Mouse (Mus musculus): Measurements from ENCODE around the gene Ddah1. TPM values are rescaled to one million over a fixed set of nuclear protein-coding genes. Genes with fewer than 3 reads are reported as not detected.

Ddah1 gene
- 10 to 100 TPM; 10.6 to 13.6 TPM for total RNA-seq (2021)

GRCm38 (mm10) chr3:145758561-145759378 lies at the start of gene Ddah1:
Ddah1 (plus strand) TSS chr3:145758675.
- DNase-seq = peak; percentile 69 to 78
- intact Hi-C loops (cut with DNase I) = loop anchor here (5.0 kb wide), 2 partner anchors 59 to 139 kb away; no protein-coding TSS in a partner anchor

GRCm38 (mm10) chr3:145715923-145716322 lies 42.6 kb upstream of the Ddah1 start:
- intact Hi-C loops (cut with DNase I) = no loop called here
- DNase-seq = no peak

- intact Hi-C loops (cut with DNase I) = no loop called here
- peak in 1 of 2 experiments; percentile 18 for DNase-seq
Measured at GRCm38 (mm10) chr3:145719660-145720059, 38.8 kb upstream of the Ddah1 start.

- DNase-seq = no peak
- intact Hi-C loops (cut with DNase I) = loop anchor here (2.0 kb wide), 1 partner anchor 180 kb away; no protein-coding TSS in a partner anchor
Measured at GRCm38 (mm10) chr3:145725078-145725477, 33.4 kb upstream of the Ddah1 start.

- no peak for DNase-seq
- intact Hi-C loops (cut with DNase I) = loop anchor here (2.0 kb wide), 2 partner anchors 80 to 146 kb away; partner anchors contain the start of gene Ccn1
Measured at GRCm38 (mm10) chr3:145728336-145728735, 30.1 kb upstream of the Ddah1 start.

GRCm38 (mm10) chr3:145729531-145729930 lies 28.9 kb upstream of the Ddah1 start:
- peak; percentile 57 for DNase-seq
- intact Hi-C loops (cut with DNase I) = loop anchor here (2.0 kb wide), 2 partner anchors 81 to 147 kb away; partner anchors contain the start of gene Ccn1

- intact Hi-C loops (cut with DNase I) = no loop called here
- peak; percentile 18 to 20 for DNase-seq
Measured at GRCm38 (mm10) chr3:145730092-145730491, 28.4 kb upstream of the Ddah1 start.

GRCm38 (mm10) chr3:145734857-145735256 lies 23.6 kb upstream of the Ddah1 start:
- DNase-seq = no peak
- intact Hi-C loops (cut with DNase I) = no loop called here

- no peak for DNase-seq
- intact Hi-C loops (cut with DNase I) = no loop called here
Measured at GRCm38 (mm10) chr3:145736562-145736961, 21.9 kb upstream of the Ddah1 start.

- intact Hi-C loops (cut with DNase I) = no loop called here
- no peak for DNase-seq
Measured at GRCm38 (mm10) chr3:145738662-145739061, 19.8 kb upstream of the Ddah1 start.

- intact Hi-C loops (cut with DNase I) = no loop called here
- no peak for DNase-seq
Measured at GRCm38 (mm10) chr3:145739904-145740303, 18.6 kb upstream of the Ddah1 start.

- intact Hi-C loops (cut with DNase I) = no loop called here
- DNase-seq = no peak
Measured at GRCm38 (mm10) chr3:145743050-145743449, 15.4 kb upstream of the Ddah1 start.

GRCm38 (mm10) chr3:145743476-145744027 lies 14.9 kb upstream of the Ddah1 start:
- intact Hi-C loops (cut with DNase I) = no loop called here
- DNase-seq = no peak

- DNase-seq = no peak
- intact Hi-C loops (cut with DNase I) = no loop called here
Measured at GRCm38 (mm10) chr3:145748626-145749025, 9.8 kb upstream of the Ddah1 start.

- intact Hi-C loops (cut with DNase I) = loop anchor here (5.0 kb wide), 2 partner anchors 61 to 141 kb away; no protein-coding TSS in a partner anchor
- no peak for DNase-seq
Measured at GRCm38 (mm10) chr3:145756457-145756856, 2.0 kb upstream of the Ddah1 start.

GRCm38 (mm10) chr3:145757177-145757576 lies 1.3 kb upstream of the Ddah1 start:
- intact Hi-C loops (cut with DNase I) = loop anchor here (5.0 kb wide), 2 partner anchors 60 to 140 kb away; no protein-coding TSS in a partner anchor

GRCm38 (mm10) chr3:145757844-145758243 lies 631 bp upstream of the Ddah1 start:
- intact Hi-C loops (cut with DNase I) = loop anchor here (5.0 kb wide), 2 partner anchors 59 to 139 kb away; no protein-coding TSS in a partner anchor
- DNase-seq = no peak

More at GRCm38 (mm10) chr3:145757177-145757576, 1.3 kb upstream of the Ddah1 start:
- peak in 1 of 2 experiments; percentile 23 for DNase-seq

GRCm38 (mm10) chr3:145759379-145760209 lies 1.1 kb downstream of the Ddah1 start:
- intact Hi-C loops (cut with DNase I) = loop anchor here (5.0 kb wide), 2 partner anchors 58 to 138 kb away; no protein-coding TSS in a partner anchor
- DNase-seq = no peak

GRCm38 (mm10) chr3:145760547-145760946 lies 2.1 kb downstream of the Ddah1 start:
- intact Hi-C loops (cut with DNase I) = no loop called here
- DNase-seq = no peak

GRCm38 (mm10) chr3:145761501-145762170 lies 3.2 kb downstream of the Ddah1 start:
- DNase-seq = no peak
- intact Hi-C loops (cut with DNase I) = no loop called here
